16 mouse cellular contexts compared by ENCODE assay signal in the genomic region with DNA sequence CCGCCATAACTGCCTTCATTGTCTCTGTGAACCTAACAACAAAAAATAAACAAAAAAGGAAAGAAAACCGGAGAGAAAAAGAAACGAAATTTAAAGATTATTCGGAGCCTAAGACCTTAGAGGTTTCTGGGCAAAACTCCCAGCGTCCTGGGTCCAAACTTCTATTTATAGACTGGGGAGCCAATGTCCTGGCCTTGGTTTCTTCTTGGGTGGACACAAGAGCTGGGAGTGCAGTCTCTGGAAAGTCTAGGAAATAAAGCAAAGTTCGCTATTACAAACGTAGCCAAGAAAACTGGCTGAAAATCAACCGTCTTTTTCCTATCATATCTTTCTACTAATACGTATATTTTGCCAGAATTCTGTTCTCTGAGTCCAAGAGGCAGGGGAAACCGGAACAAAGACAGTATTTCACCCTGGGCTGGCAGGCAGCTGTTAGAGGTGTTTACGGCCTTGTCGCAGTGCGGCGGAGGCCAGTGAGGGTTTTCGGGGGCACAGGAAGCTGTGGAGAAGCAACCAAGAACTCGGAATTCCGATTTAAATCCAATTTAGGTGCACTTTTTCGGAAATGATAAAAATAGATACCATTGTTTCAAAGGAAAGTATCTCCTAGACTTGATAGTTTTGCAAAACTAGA. TPM values are rescaled to one million over a fixed set of nuclear protein-coding genes. Genes with fewer than 3 reads are reported as not detected.
DNase-seq lines count a peak whose midpoint lies in the region; ATAC-seq and TF ChIP-seq lines count a peak whose summit lies in the region.
"Had no signal": no experiment of that assay in that cellular context is flagged by ENCODE, and none has a peak within 500 bp of the region (broad histone marks: within the 10 kb centered on the region; RNA-seq: fewer than 3 reads in every experiment).

No protein-coding gene starts in this region.

- WGBS in hindbrain, embryonic 16.5 days: 5% methylated on average over 18 of the region's 18 CpGs
- 6% methylated on average over 18 of the region's 18 CpGs for WGBS in limb, embryonic 14.5 days

- H3K9ac ChIP-seq in hindbrain, embryonic 16.5 days (ENCODE audit: low read depth, low read length): no peak overlapping the region
- no peak overlapping the region for H3K9ac ChIP-seq in limb, embryonic 14.5 days (ENCODE audit: low read depth, low read length, severe bottlenecking)
- H3K9ac ChIP-seq: embryonic facial prominence, embryonic 13.5 days had no signal

- H3K27ac ChIP-seq in gastrocnemius, adult 2 months: peak overlapping the region; percentile 95
- no peak overlapping the region for H3K27ac ChIP-seq in hindbrain, embryonic 16.5 days (ENCODE audit: low read depth, low read length)
- H3K27ac ChIP-seq in limb, embryonic 14.5 days (replicated peaks; ENCODE audit: low read depth, low read length): no peak overlapping the region
- H3K27ac ChIP-seq: embryonic facial prominence, embryonic 13.5 days; midbrain, embryonic 10.5 days had no signal

- peak overlapping the region; percentile 93 for H3K4me3 ChIP-seq in gastrocnemius, adult 2 months
- peak overlapping the region; percentile 16 for H3K4me3 ChIP-seq in hindbrain, embryonic 16.5 days (ENCODE audit: low read length)
- peak overlapping the region; percentile 7; the same call in 1 of the 2 replicates for H3K4me3 ChIP-seq in limb, embryonic 14.5 days (replicated peaks; ENCODE audit: low read length)
- H3K4me3 ChIP-seq: midbrain, embryonic 10.5 days had no signal

- ATAC-seq in hindbrain, embryonic 16.5 days: no peak
- ATAC-seq in limb, embryonic 14.5 days (ENCODE audit: low FRiP score, low read depth): no peak
- no peak for ATAC-seq in megakaryocyte progenitor cell, adult 5-6 weeks (replicated peaks; ENCODE audit: poor library complexity)
- ATAC-seq: CD4-positive, CD25-positive, alpha-beta regulatory T cell, adult 4 months; forebrain, embryonic 16.5 days had no signal

- intact Hi-C loops in gastrocnemius, adult 2 months (cut with DNase I): loop anchor here (5.0 kb wide), 1 partner anchor 113 kb away; a partner anchor contains a TSS
- intact Hi-C loops in gastrocnemius, postnatal 14 days (cut with DNase I; ENCODE audit: low total_unique reads): loop anchor here (10.0 kb wide), 1 partner anchor 881 kb away; no protein-coding TSS in a partner anchor

- H3K36me3 ChIP-seq in hindbrain, embryonic 16.5 days (ENCODE audit: control insufficient read depth, insufficient read depth, low read length): no peaks in the 10 kb centered on the region
- no peaks in the 10 kb centered on the region for H3K36me3 ChIP-seq in limb, embryonic 14.5 days (ENCODE audit: control insufficient read depth, insufficient read depth, low read length)
- H3K36me3 ChIP-seq: embryonic facial prominence, embryonic 13.5 days; midbrain, embryonic 10.5 days had no signal

- peak; percentile 47 for DNase-seq in gastrocnemius, adult 2 months
- no peak for DNase-seq in gastrocnemius, postnatal 14 days
- DNase-seq in adipocyte (ENCODE audit: low spot score): peak; percentile 93
- no peak for DNase-seq in limb, embryonic 14.5 days (ENCODE audit: low spot score)
- DNase-seq in left cerebral cortex, adult 18-20 months (ENCODE audit: low spot score in 2 of 2): no peak
- DNase-seq: cerebellum, adult 9-10 months; heart, postnatal 10 days; liver had no signal

- TF ChIP-seq POLR2A in limb, embryonic 14.5 days (IDR thresholded peaks at IDR 0.05; ENCODE audit: borderline replicate concordance, extremely low read depth, insufficient read depth, insufficient read length): no peak

- H3K4me1 ChIP-seq in hindbrain, embryonic 16.5 days (ENCODE audit: control insufficient read depth, insufficient read depth, low read depth, low read length): peaks cover 7% of the 10 kb centered on the region; the same call in 1 of the 2 replicates
- peaks cover 5% of the 10 kb centered on the region; the same call in 1 of the 2 replicates for H3K4me1 ChIP-seq in limb, embryonic 14.5 days (ENCODE audit: control insufficient read depth, insufficient read depth, low read length)

- no peak overlapping the region for H3K4me2 ChIP-seq in hindbrain, embryonic 16.5 days (ENCODE audit: low read length)
- peak overlapping the region; percentile 48 for H3K4me2 ChIP-seq in limb, embryonic 14.5 days (replicated peaks; ENCODE audit: low read depth, low read length, severe bottlenecking)

- TF ChIP-seq CTCF in gastrocnemius, adult 2 months (IDR thresholded peaks at IDR 0.05): no peak

- H3K9me3 ChIP-seq in hindbrain, embryonic 16.5 days (ENCODE audit: control insufficient read depth, low read length): no peaks in the 10 kb centered on the region
- no peaks in the 10 kb centered on the region for H3K9me3 ChIP-seq in limb, embryonic 14.5 days (ENCODE audit: control insufficient read depth, low read length)
- H3K9me3 ChIP-seq: embryonic facial prominence, embryonic 13.5 days; midbrain, embryonic 10.5 days had no signal

- H3K27me3 ChIP-seq in hindbrain, embryonic 16.5 days (replicated peaks; ENCODE audit: control insufficient read depth, insufficient read depth, low read length): peaks cover 58% of the 10 kb centered on the region
- peaks cover 93% of the 10 kb centered on the region for H3K27me3 ChIP-seq in limb, embryonic 14.5 days (ENCODE audit: control insufficient read depth, insufficient read depth, low read length)

RNA-seq across cellular contexts. Expression of a gene that starts 2.5 kb away (rescaled TPM):
- total RNA-seq in gastrocnemius, adult 2 months (2021): 1 to 10 TPM; 1.4 to 2.0 TPM
- total RNA-seq in gastrocnemius, postnatal 14 days (2021): 1 to 10 TPM; 1.4 to 2.7 TPM
- 2.2 and 2.3 TPM in 2 replicates for polyA plus RNA-seq in hindbrain, embryonic 16.5 days (2015; fragmentation: Nextera tagmentation; extraction: Ambion mirVana)
- polyA plus RNA-seq in limb, embryonic 14.5 days (2012; rRNA removed): 14.7 and 17.8 TPM in 2 replicates
- polyA plus RNA-seq in limb, embryonic 14.5 days (2014; fragmentation: Nextera tagmentation; extraction: Ambion mirVana): 0.63 and 0.73 TPM in 2 replicates
- total RNA-seq in megakaryocyte progenitor cell, adult 5-6 weeks (2015): not detected in 2 replicates
- not detected in 2 replicates for total RNA-seq in megakaryocyte progenitor cell, adult 5-6 weeks (2017)
- not detected for total RNA-seq in left cerebral cortex, adult 18-20 months (2021)
- total RNA-seq: neutrophil, adult 5-6 weeks had no signal
- polyA plus RNA-seq: CD4-positive, CD25-positive, alpha-beta regulatory T cell, adult 4 months; embryonic facial prominence, embryonic 13.5 days; forebrain, embryonic 16.5 days; lung, embryonic 16.5 days; midbrain, embryonic 10.5 days had no signal

RNA-seq across cellular contexts. Expression of a gene that starts 2.5 kb away (rescaled TPM):
- not detected for total RNA-seq in gastrocnemius, adult 2 months (2021)
- total RNA-seq in gastrocnemius, postnatal 14 days (2021): not detected
- polyA plus RNA-seq in hindbrain, embryonic 16.5 days (2015; fragmentation: Nextera tagmentation; extraction: Ambion mirVana): 43.8 and 48.0 TPM in 2 replicates
- 2.3 and 2.8 TPM in 2 replicates for polyA plus RNA-seq in limb, embryonic 14.5 days (2012; rRNA removed)
- polyA plus RNA-seq in limb, embryonic 14.5 days (2014; fragmentation: Nextera tagmentation; extraction: Ambion mirVana): 0.59 and 0.95 TPM in 2 replicates
- total RNA-seq in megakaryocyte progenitor cell, adult 5-6 weeks (2015): not detected in 2 replicates
- not detected in 2 replicates for total RNA-seq in megakaryocyte progenitor cell, adult 5-6 weeks (2017)
- total RNA-seq in left cerebral cortex, adult 18-20 months (2021): not detected
- total RNA-seq: heart, postnatal 10 days; neutrophil, adult 5-6 weeks had no signal
- polyA plus RNA-seq: CD4-positive, CD25-positive, alpha-beta regulatory T cell, adult 4 months; forebrain, embryonic 16.5 days had no signal

RNA-seq across cellular contexts. Expression of a gene that starts 9.9 kb away (rescaled TPM):
- total RNA-seq in gastrocnemius, adult 2 months (2021): 10 to 100 TPM; 39.3 to 49.0 TPM
- total RNA-seq in gastrocnemius, postnatal 14 days (2021): 10 to 100 TPM; 30.0 to 38.2 TPM
- 0.66 and 1.1 TPM in 2 replicates for polyA plus RNA-seq in hindbrain, embryonic 16.5 days (2015; fragmentation: Nextera tagmentation; extraction: Ambion mirVana)
- 12.7 and 13.1 TPM in 2 replicates for polyA plus RNA-seq in limb, embryonic 14.5 days (2012; rRNA removed)
- polyA plus RNA-seq in limb, embryonic 14.5 days (2014; fragmentation: Nextera tagmentation; extraction: Ambion mirVana): 11.4 and 12.8 TPM in 2 replicates
- not detected in 2 replicates for total RNA-seq in megakaryocyte progenitor cell, adult 5-6 weeks (2015)
- total RNA-seq in megakaryocyte progenitor cell, adult 5-6 weeks (2017): not detected in 2 replicates
- not detected for total RNA-seq in left cerebral cortex, adult 18-20 months (2021)
- total RNA-seq: neutrophil, adult 5-6 weeks had no signal
- polyA plus RNA-seq: CD4-positive, CD25-positive, alpha-beta regulatory T cell, adult 4 months; forebrain, embryonic 16.5 days; midbrain, embryonic 10.5 days had no signal

RNA-seq across cellular contexts. Expression of a gene that starts 12.3 kb away (rescaled TPM):
- total RNA-seq in gastrocnemius, adult 2 months (2021): under 1 TPM; 0.08 to 0.36 TPM
- under 1 TPM; 0.33 to 0.35 TPM for total RNA-seq in gastrocnemius, postnatal 14 days (2021)
- 0.45 and 0.72 TPM in 2 replicates for polyA plus RNA-seq in hindbrain, embryonic 16.5 days (2015; fragmentation: Nextera tagmentation; extraction: Ambion mirVana)
- 5.0 and 5.9 TPM in 2 replicates for polyA plus RNA-seq in limb, embryonic 14.5 days (2012; rRNA removed)
- 0.18 and 0.21 TPM in 2 replicates for polyA plus RNA-seq in limb, embryonic 14.5 days (2014; fragmentation: Nextera tagmentation; extraction: Ambion mirVana)
- not detected in 2 replicates for total RNA-seq in megakaryocyte progenitor cell, adult 5-6 weeks (2015)
- not detected in 2 replicates for total RNA-seq in megakaryocyte progenitor cell, adult 5-6 weeks (2017)
- not detected for total RNA-seq in left cerebral cortex, adult 18-20 months (2021)
- total RNA-seq: heart, postnatal 10 days; neutrophil, adult 5-6 weeks had no signal
- polyA plus RNA-seq: CD4-positive, CD25-positive, alpha-beta regulatory T cell, adult 4 months; forebrain, embryonic 16.5 days; lung, embryonic 16.5 days; midbrain, embryonic 10.5 days had no signal

RNA-seq across cellular contexts. Expression of a gene that starts 16.7 kb away (rescaled TPM):
- 10 to 100 TPM; 15.8 to 19.1 TPM for total RNA-seq in gastrocnemius, adult 2 months (2021)
- 10 to 100 TPM; 14.8 to 18.8 TPM for total RNA-seq in gastrocnemius, postnatal 14 days (2021)
- 0.07 TPM in 1 of 2 replicates, not detected in the other for polyA plus RNA-seq in hindbrain, embryonic 16.5 days (2015; fragmentation: Nextera tagmentation; extraction: Ambion mirVana)
- polyA plus RNA-seq in limb, embryonic 14.5 days (2012; rRNA removed): 19.6 and 25.7 TPM in 2 replicates
- polyA plus RNA-seq in limb, embryonic 14.5 days (2014; fragmentation: Nextera tagmentation; extraction: Ambion mirVana): 7.6 and 8.7 TPM in 2 replicates
- total RNA-seq in megakaryocyte progenitor cell, adult 5-6 weeks (2015): not detected in 2 replicates
- not detected in 2 replicates for total RNA-seq in megakaryocyte progenitor cell, adult 5-6 weeks (2017)
- not detected for total RNA-seq in left cerebral cortex, adult 18-20 months (2021)
- total RNA-seq: neutrophil, adult 5-6 weeks had no signal
- polyA plus RNA-seq: CD4-positive, CD25-positive, alpha-beta regulatory T cell, adult 4 months; forebrain, embryonic 16.5 days; midbrain, embryonic 10.5 days had no signal

Comparison
In these comparisons a context has a peak if more than half of its experiments do, and no peak if none do; other contexts are left out.
1. DNase-seq: peak in gastrocnemius, adult 2 months (single experiment) and adipocyte (single experiment); none in gastrocnemius, postnatal 14 days (single experiment), limb, embryonic 14.5 days (single experiment) and left cerebral cortex, adult 18-20 months (0 of 2).
2. H3K4me3 ChIP-seq: peak in every context shown above with its lines; median percentile 93 in gastrocnemius, adult 2 months; 16 in hindbrain, embryonic 16.5 days; 7 in limb, embryonic 14.5 days.
3. RNA of a gene that starts 9.9 kb away (total RNA-seq): 39.3 to 49.0 TPM in gastrocnemius, adult 2 months and 30.0 to 38.2 TPM in gastrocnemius, postnatal 14 days; not detected in left cerebral cortex, adult 18-20 months and not detected in megakaryocyte progenitor cell, adult 5-6 weeks; every median in the first group is over 10 times any median in the second.